Mouse (Mus musculus) embryonic stem cell, embryonic (primary cell): ENCODE data around the gene Zfc3h1.

ENCODE experiments used
- CTCF ChIA-PET, 4 experiments: fragments of 300-600 bp in 2 of 4; fragments of 350-600 bp in 2 of 4; sonication (Branson Sonifier 250); formaldehyde crosslinking; loops; one replicate each; lab custom pipeline; 2022; ENCODE audit warnings: inconsistent platforms in 2 of 4; lab: Charles Lee
- POLR2A ChIA-PET, 4 experiments: fragments of 300-600 bp in 2 of 4; fragments of 350-600 bp in 2 of 4; sonication (Branson Sonifier 250); formaldehyde crosslinking; loops; one replicate each; lab custom pipeline; 2022; ENCODE audit warnings: antibody characterized with exemption in 4 of 4, inconsistent platforms in 1 of 4; lab: Charles Lee

The Zfc3h1 gene

GRCm38 (mm10) chr10:115362623-115362964, 22.2 kb upstream of the Zfc3h1 start:
- ChIA-PET CTCF (interaction anchor here in 1 of 4 experiments (0.7 to 1.0 kb wide), 2 partner anchors 8 to 39 kb away, joined by 3 to 4 read pairs; no protein-coding TSS in a partner anchor), POLR2A (interaction anchor here in 3 of 4 experiments (0.7 to 3.9 kb wide), 43 partner anchors 8 to 1701 kb away, joined by 3 to 84 read pairs (median 5); partner anchors contain the start of genes Rab21 (in 3 of the 3), Thap2 (in 3 of the 3), Zfc3h1 (in 2 of the 3) and Cct2 (in 1 of the 3))

- ChIA-PET CTCF (no interaction called here), POLR2A (interaction anchor here in 3 of 4 experiments (0.7 to 3.9 kb wide), 31 partner anchors 9 to 126 kb away, joined by 3 to 84 read pairs (median 6); partner anchors contain the start of genes Thap2 (in 3 of the 3), Rab21 (in 2 of the 3) and Zfc3h1 (in 2 of the 3))
Observed at GRCm38 (mm10) chr10:115363151-115363550, 21.6 kb upstream of the Zfc3h1 start.

DNA sequence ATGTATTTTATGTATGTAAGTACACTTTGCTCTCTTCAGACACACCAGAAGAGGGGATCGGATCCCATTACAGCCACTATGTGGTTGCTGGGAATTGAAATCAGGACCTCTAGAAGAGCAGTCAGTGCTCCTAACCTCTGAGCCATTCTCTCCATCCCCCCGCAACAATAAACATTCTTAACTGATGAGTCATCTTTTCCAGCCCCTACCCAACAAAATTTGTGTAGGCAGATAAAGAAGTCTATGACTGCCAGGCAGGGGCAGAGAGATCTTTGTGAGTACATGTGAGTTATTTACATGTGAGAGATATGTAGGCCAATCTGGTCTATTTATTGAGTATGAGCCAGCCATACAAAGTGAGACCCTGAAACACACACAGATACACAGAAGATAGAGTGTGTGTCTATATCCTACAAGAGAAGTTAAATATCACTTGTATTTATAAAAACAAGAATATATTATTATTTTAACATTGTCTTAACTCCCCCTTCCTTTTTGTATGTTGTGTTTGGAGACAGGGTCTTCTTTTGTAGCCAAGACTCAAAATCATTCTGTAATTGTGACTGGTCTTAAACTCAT, 3.2 kb upstream of the Zfc3h1 start:
- ChIA-PET POLR2A (interaction anchor here in 3 of 4 experiments (1.3 to 6.0 kb wide), 6 partner anchors 11 to 22 kb away, joined by 5 to 84 read pairs (median 6); partner anchors contain the start of gene Tmem19 (in 2 of the 3)), CTCF (no interaction called here)

GRCm38 (mm10) chr10:115382846-115383643, 1.7 kb upstream of the Zfc3h1 start:
- POLR2A ChIA-PET, result interaction anchor here in 3 of 4 experiments (0.5 to 6.0 kb wide), 14 partner anchors 12 to 1307 kb away, joined by 3 to 84 read pairs (median 4); partner anchors contain the start of gene Tmem19 (in 3 of the 3)
- CTCF ChIA-PET, result no interaction called here

DNA sequence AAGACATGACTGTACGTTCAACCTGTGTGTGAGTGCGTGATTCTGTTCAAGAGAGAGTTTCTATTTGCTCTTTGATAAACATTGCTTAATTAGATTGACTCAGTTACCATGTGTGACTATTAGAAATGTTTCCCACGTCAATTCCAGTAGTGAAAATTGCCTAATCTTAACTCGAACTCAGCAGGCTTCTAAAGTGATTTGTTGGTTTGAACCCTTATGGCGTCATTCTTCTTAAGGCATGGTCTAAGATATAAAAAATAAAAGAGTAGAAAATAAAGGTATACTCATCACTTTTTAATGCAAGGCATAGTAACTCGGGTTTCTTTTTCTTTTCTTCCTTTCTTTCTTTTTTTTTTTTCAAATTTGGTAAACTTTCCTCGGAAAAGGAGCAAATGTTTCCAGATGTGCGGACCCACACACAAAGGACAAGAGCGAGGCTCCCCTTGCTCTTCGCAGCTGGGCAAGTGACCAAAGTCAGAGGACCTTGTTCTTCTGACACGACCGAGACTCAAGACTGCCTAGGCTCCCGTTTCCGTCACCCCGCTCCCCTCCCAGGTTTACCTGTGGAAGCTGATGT, 1.0 kb upstream of the Zfc3h1 start:
- POLR2A ChIA-PET, result interaction anchor here in 3 of 4 experiments (0.5 to 6.0 kb wide), 39 partner anchors 8 to 1307 kb away, joined by 3 to 84 read pairs (median 4); partner anchors contain the start of genes Rab21 (in 3 of the 3), Tmem19 (in 3 of the 3) and Lgr5 (in 1 of the 3)
- CTCF ChIA-PET, result interaction anchor here in 1 of 4 experiments (0.7 kb wide), 1 partner anchor 10 kb away, joined by 3 read pairs; no protein-coding TSS in a partner anchor

DNA sequence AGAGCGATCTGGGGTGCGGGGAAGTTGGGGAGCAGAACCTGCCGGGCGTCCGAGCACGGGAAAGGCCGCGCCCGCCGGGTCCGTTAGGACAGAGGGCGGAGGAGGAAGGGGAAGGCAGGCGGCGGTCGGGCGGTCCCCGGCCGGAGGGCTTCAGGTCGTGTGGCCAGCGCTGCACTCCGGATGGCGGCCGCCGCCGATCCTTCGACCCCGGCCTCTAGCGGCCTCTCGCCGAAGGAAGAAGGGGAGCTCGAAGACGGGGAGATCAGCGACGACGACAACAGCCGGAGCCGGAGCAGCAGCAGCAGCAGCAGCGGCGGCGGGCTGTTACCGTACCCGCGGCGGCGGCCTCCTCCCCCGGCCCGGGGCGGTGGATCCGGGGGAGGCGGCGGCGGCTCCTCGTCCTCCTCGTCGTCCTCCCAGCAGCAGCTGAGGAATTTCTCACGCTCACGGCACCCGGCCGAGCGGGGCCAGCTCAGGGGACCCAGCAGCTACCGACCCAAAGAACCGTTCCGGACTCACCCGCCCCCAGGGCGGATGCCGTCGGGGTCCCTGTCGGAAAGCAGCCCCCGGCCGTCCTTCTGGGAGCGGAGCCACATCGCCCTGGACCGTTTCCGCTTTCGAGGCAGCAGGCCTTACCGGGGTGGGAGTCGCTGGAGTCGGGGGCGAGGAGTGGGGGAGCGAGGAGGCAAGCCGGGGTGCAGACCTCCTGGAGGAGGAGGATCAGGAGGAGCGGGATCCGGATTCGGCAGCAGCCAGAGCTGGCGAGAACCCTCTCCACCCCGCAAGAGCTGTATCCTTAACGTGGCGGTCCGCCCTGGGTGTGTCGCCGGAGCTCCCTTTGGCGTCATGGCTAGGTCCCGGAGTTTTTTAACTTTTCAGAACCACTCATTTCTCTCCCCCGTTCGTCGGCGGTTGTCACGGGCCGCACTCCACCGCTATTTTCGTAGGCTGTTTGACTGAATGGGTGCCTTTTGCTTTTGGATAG, 551 bp downstream of the Zfc3h1 start:
- ChIA-PET CTCF (interaction anchor here (0.5 to 3.3 kb wide), 4 partner anchors 21 to 569 kb away, joined by 3 to 10 read pairs (median 4); no protein-coding TSS in a partner anchor), POLR2A (interaction anchor here (0.6 to 6.0 kb wide), 55 partner anchors 9 to 1811 kb away, joined by 3 to 84 read pairs (median 4); partner anchors contain the start of genes Tmem19 (in 3 of the 4), Rab21 (in 2 of the 4) and Cct2 (in 1 of the 4))

DNA sequence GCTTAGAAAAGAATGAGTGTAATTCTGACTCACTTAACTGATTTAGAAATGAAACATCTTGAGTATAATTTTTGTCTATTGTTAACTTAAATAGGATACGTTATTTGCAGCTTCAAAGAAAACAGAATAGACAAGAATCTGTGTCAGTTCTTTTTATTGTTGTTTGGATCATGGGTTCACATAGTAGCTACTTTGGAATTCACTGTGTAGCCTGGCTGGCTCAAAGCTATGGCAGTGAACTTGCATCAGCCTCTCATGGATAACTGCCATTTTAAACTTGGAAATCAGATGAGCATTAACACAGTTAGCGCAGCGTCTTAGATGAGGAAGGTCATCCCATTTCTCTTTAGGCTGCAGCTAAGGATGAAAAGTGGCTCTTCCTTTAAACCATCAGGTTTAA, 3.1 kb downstream of the Zfc3h1 start:
- ChIA-PET CTCF (interaction anchor here in 1 of 4 experiments (3.3 kb wide), 1 partner anchor 18 kb away, joined by 10 read pairs; no protein-coding TSS in a partner anchor), POLR2A (interaction anchor here in 1 of 4 experiments (1.2 to 3.5 kb wide), 5 partner anchors 9 to 26 kb away, joined by 3 to 26 read pairs (median 6); partner anchors contain the start of gene Tmem19)

- ChIA-PET POLR2A (interaction anchor here in 2 of 4 experiments (1.0 to 2.6 kb wide), 3 partner anchors 20 to 40 kb away, joined by 3 to 6 read pairs (median 3); no protein-coding TSS in a partner anchor), CTCF (interaction anchor here in 2 of 4 experiments (0.7 to 0.9 kb wide), 2 partner anchors 21 to 48 kb away, joined by 3 to 5 read pairs; no protein-coding TSS in a partner anchor)
Observed at GRCm38 (mm10) chr10:115391076-115391475, 6.3 kb downstream of the Zfc3h1 start.

GRCm38 (mm10) chr10:115391896-115392295, 7.1 kb downstream of the Zfc3h1 start:
- ChIA-PET CTCF (interaction anchor here in 2 of 4 experiments (0.7 to 0.9 kb wide), 2 partner anchors 22 to 49 kb away, joined by 3 to 5 read pairs; no protein-coding TSS in a partner anchor), POLR2A (no interaction called here)

DNA sequence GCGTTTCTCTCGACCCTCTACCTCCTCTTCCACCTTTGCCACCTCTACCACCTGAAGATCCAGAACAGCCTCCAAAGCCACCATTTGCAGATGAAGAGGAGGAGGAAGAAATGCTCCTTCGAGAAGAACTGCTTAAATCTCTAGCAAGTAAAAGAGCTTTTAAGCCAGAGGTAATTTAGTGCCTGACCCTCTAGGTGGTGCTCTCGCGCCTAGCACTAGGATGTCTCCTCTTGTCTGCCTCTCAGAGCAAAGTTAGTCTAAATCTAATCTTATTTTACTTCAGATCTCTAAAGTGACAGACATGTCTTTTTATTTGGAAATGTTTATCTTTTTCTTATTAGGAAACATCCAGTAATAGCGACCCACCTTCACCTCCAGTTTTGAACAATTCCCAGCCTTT, 21.6 kb downstream of the Zfc3h1 start:
- ChIA-PET POLR2A (interaction anchor here in 2 of 4 experiments (0.6 to 1.8 kb wide), 8 partner anchors 9 to 22 kb away, joined by 3 to 9 read pairs (median 4); partner anchors contain the start of gene Thap2 (in 2 of the 2)), CTCF (interaction anchor here (0.5 to 1.9 kb wide), 19 partner anchors 8 to 228 kb away, joined by 3 to 10 read pairs (median 4); partner anchors contain the start of gene Zfc3h1 (in 1 of the 4))

- ChIA-PET POLR2A (interaction anchor here in 3 of 4 experiments (0.6 to 2.6 kb wide), 9 partner anchors 10 to 99 kb away, joined by 3 to 12 read pairs (median 5); no protein-coding TSS in a partner anchor), CTCF (no interaction called here)
Observed at GRCm38 (mm10) chr10:115413496-115413895, 28.7 kb downstream of the Zfc3h1 start.

- ChIA-PET POLR2A (interaction anchor here in 2 of 4 experiments (0.7 to 2.6 kb wide), 7 partner anchors 10 to 98 kb away, joined by 3 to 12 read pairs (median 7); no protein-coding TSS in a partner anchor), CTCF (interaction anchor here in 1 of 4 experiments (1.9 kb wide), 1 partner anchor 8 kb away, joined by 5 read pairs; no protein-coding TSS in a partner anchor)
Observed at GRCm38 (mm10) chr10:115414056-115414455, 29.3 kb downstream of the Zfc3h1 start.

GRCm38 (mm10) chr10:115421976-115422375, 37.2 kb downstream of the Zfc3h1 start:
- CTCF ChIA-PET, result no interaction called here

GRCm38 (mm10) chr10:115425351-115425750, 40.6 kb downstream of the Zfc3h1 start:
- ChIA-PET CTCF (no interaction called here), POLR2A (interaction anchor here in 1 of 4 experiments (0.9 kb wide), 1 partner anchor 29 kb away, joined by 4 read pairs; no protein-coding TSS in a partner anchor)

More at GRCm38 (mm10) chr10:115421976-115422375, 37.2 kb downstream of the Zfc3h1 start:
- POLR2A ChIA-PET, result interaction anchor here in 2 of 4 experiments (0.5 to 1.8 kb wide), 2 partner anchors 12 to 247 kb away, joined by 3 to 5 read pairs; no protein-coding TSS in a partner anchor

DNA sequence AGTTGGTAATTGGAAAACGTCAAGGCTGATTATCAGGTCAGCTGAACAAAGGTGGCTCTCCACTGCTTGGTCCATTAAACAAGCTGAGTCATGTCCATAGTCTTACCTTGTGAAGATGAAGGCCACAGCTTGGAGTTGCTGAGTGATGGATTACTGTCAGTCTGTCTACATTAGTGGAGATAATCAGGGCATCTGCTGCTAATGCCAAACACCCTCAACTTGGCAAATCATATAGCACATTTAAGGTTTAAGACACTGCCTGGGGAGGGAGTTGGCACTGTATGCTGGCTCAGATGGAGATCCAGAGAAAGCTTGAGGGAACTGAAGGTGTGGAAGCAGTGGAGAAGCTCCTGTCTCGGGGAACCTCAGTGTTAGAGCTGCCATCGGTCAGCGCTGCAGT, 52.5 kb downstream of the Zfc3h1 start:
- ChIA-PET POLR2A (interaction anchor here in 1 of 4 experiments (0.9 to 2.2 kb wide), 2 partner anchors 18 to 122 kb away, joined by 3 to 5 read pairs; partner anchors contain the start of gene Rab21), CTCF (interaction anchor here in 2 of 4 experiments (0.6 to 1.0 kb wide), 2 partner anchors 252 to 859 kb away, joined by 5 to 7 read pairs; no protein-coding TSS in a partner anchor)

DNA sequence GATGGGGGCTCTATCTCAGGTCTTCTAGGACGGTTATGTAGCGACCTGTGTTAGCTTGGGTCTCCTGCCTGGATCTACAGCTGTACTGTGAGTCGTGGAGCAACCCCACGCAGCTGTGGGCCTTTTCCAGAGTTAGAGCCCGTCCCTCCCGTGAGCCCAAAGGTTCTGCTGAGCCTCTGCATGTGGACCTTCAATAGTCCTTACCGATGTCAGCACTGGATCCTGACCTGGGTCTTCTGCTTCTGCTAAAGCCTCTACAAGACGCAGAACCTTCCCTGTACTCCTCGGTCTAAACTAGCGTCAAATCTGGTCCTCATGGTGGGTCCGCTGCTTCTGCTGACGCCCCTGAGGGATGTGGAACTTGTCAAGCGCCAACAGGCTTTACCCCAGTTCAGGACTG, 63.9 kb downstream of the Zfc3h1 start:
- POLR2A ChIA-PET, result no interaction called here

More for the DNA sequence above, 63.9 kb downstream of the Zfc3h1 start:
- CTCF ChIA-PET, result no interaction called here
